Mouse (Mus musculus): Measurements from ENCODE around the gene Nkx2-1. TPM values are rescaled to one million over a fixed set of nuclear protein-coding genes. Genes with fewer than 3 reads are reported as not detected.

Gene Nkx2-1
- 36.6 and 45.7 TPM in 2 replicates for polyA plus RNA-seq (2014; fragmentation: Nextera tagmentation; extraction: Ambion mirVana)

DNA sequence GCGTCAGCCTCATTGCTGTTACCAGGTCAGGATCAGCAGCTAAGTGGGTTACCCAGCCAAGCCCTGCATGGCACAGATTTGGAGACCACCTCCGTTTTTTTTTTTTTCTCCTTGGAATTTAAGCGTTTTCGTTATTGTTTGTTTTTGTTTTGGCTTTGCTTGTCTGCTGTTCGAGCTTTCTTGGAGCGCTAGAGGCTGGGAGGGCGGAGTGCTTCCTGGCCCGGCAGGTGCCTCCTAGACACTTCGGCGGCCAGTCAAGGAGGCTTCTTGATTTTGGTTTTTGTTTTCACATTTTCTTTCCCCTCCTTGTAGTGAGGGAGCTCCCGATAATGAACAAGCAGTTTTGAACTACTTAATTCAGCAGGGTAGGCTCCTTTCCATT, at the start of gene Nkx2-1:
Nkx2-1 (minus strand) TSS at position 25 of the 382 bp plus-strand sequence.
- H3K9me3 ChIP-seq (ENCODE audit: control insufficient read depth, low read length): no peaks in the 10 kb centered on the region
- peak within 1 kb of the TSS; percentile 63 for H3K9ac ChIP-seq (ENCODE audit: low read length)
- ATAC-seq (replicated peaks; ENCODE audit: low FRiP score) (no peak), DNase-seq (ENCODE audit: low spot score) (no peak)
- peaks cover 94% of the 10 kb centered on the region for H3K27me3 ChIP-seq (ENCODE audit: control insufficient read depth, insufficient read depth, low read length)
- H3K4me2 ChIP-seq (ENCODE audit: low read depth, low read length, severe bottlenecking): peak within 1 kb of the TSS; percentile 35; the same call in 1 of the 2 replicates
- under 1% methylated on average over 11 of the region's 11 CpGs for WGBS
- peak within 1 kb of the TSS; percentile 40 for H3K4me3 ChIP-seq (ENCODE audit: low read depth, low read length)
- H3K27ac ChIP-seq (ENCODE audit: low read depth, low read length): peak within 1 kb of the TSS; percentile 73
- H3K4me1 ChIP-seq (replicated peaks; ENCODE audit: control insufficient read depth, insufficient read depth, low read length): 0 out of 2 replicates have a peak, but pooled peaks cover 3% of the 10 kb centered on the region
- H3K36me3 ChIP-seq (ENCODE audit: control insufficient read depth, insufficient read depth, low read length): no peaks in the 10 kb centered on the region; the same call in 1 of the 2 replicates

- Histone ChIP-seq H3K4me3 (ENCODE audit: low read depth, low read length) (no peak overlapping the region), H3K4me2 (ENCODE audit: low read depth, low read length, severe bottlenecking) (no peak overlapping the region)
Measured at GRCm38 (mm10) chr12:56541068-56541467, 4.4 kb upstream of the Nkx2-1 start.

DNA sequence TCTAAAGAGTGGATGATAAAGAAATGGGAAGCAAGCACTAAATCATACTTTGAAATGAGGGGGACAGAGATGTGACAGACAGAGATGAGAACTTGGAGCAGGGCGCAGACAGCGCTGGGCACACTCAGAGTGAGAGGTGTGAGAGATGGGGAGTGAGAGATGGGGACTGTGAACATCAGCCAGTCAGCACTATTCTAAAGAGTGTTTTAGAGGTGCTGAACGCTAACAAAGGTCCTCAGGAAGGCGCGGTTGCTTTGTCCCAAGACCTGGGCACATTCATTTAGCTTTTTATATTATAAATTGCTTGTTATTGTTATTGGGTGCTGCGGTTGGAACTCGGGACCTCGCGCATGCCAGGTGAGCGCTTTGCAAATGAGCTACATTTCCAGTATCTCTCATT, 3.9 kb upstream of the Nkx2-1 start:
- Histone ChIP-seq H3K27ac (ENCODE audit: low read depth, low read length) (no peak overlapping the region), H3K9me3 (ENCODE audit: control insufficient read depth, low read length) (no peaks in the 10 kb centered on the region), H3K27me3 (ENCODE audit: control insufficient read depth, insufficient read depth, low read length) (peaks cover 65% of the 10 kb centered on the region), H3K4me1 (replicated peaks; ENCODE audit: control insufficient read depth, insufficient read depth, low read length) (0 out of 2 replicates have a peak, but pooled peaks cover 3% of the 10 kb centered on the region), H3K4me3 (ENCODE audit: low read depth, low read length) (no peak overlapping the region), H3K9ac (ENCODE audit: low read length) (no peak overlapping the region), H3K4me2 (ENCODE audit: low read depth, low read length, severe bottlenecking) (no peak overlapping the region), H3K36me3 (ENCODE audit: control insufficient read depth, insufficient read depth, low read length) (no peaks in the 10 kb centered on the region)
- no peak for DNase-seq (ENCODE audit: low spot score)
- WGBS: 1% methylated on average over 10 of the region's 10 CpGs
- ATAC-seq (replicated peaks; ENCODE audit: low FRiP score): no peak

More at GRCm38 (mm10) chr12:56541068-56541467, 4.4 kb upstream of the Nkx2-1 start:
- no peaks in the 10 kb centered on the region for H3K36me3 ChIP-seq (ENCODE audit: control insufficient read depth, insufficient read depth, low read length)
- peaks cover 60% of the 10 kb centered on the region for H3K27me3 ChIP-seq (ENCODE audit: control insufficient read depth, insufficient read depth, low read length)
- H3K4me1 ChIP-seq (replicated peaks; ENCODE audit: control insufficient read depth, insufficient read depth, low read length): 0 out of 2 replicates have a peak, but pooled peaks cover 3% of the 10 kb centered on the region
- WGBS: 2% methylated on average over 14 of the region's 14 CpGs
- no peak overlapping the region for H3K9ac ChIP-seq (ENCODE audit: low read length)
- no peaks in the 10 kb centered on the region for H3K9me3 ChIP-seq (ENCODE audit: control insufficient read depth, low read length)
- no peak overlapping the region for H3K27ac ChIP-seq (ENCODE audit: low read depth, low read length)
- DNase-seq (ENCODE audit: low spot score) (peak; percentile 89), ATAC-seq (replicated peaks; ENCODE audit: low FRiP score) (peak; percentile 64; the same call in 1 of the 2 replicates)

GRCm38 (mm10) chr12:56538601-56539000, 1.9 kb upstream of the Nkx2-1 start:
- ATAC-seq (replicated peaks; ENCODE audit: low FRiP score): no peak
- Histone ChIP-seq H3K27ac (ENCODE audit: low read depth, low read length) (no peak overlapping the region), H3K4me1 (replicated peaks; ENCODE audit: control insufficient read depth, insufficient read depth, low read length) (0 out of 2 replicates have a peak, but pooled peaks cover 3% of the 10 kb centered on the region), H3K27me3 (ENCODE audit: control insufficient read depth, insufficient read depth, low read length) (peaks cover 83% of the 10 kb centered on the region), H3K4me2 (ENCODE audit: low read depth, low read length, severe bottlenecking) (no peak overlapping the region), H3K36me3 (ENCODE audit: control insufficient read depth, insufficient read depth, low read length) (no peaks in the 10 kb centered on the region), H3K9ac (ENCODE audit: low read length) (no peak overlapping the region), H3K4me3 (ENCODE audit: low read depth, low read length) (no peak overlapping the region), H3K9me3 (ENCODE audit: control insufficient read depth, low read length) (no peaks in the 10 kb centered on the region)
- WGBS: 6% methylated on average over 3 of the region's 3 CpGs
- no peak for DNase-seq (ENCODE audit: low spot score)

DNA sequence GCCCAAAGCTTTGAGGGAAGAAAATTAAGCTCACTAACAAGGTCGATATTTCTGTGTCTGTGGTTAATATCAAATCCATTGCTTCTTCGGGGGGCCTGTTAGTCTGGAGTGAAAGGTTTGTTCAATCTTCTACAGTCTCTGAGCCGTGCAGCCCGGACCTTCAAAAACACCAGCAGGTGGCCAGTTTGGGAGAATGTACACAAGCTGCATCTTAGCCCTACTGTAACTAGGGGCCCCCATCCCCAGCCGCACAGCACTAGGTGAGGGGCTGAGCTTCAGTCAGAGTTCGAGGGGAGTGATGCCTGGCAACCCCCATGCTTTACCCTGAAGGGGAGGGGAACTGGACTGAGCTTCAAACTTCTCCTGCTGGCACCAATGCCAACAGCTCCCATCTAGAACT, 1.2 kb upstream of the Nkx2-1 start:
- Histone ChIP-seq H3K9ac (ENCODE audit: low read length) (no peak overlapping the region), H3K4me2 (ENCODE audit: low read depth, low read length, severe bottlenecking) (peak overlapping the region; percentile 35; the same call in 1 of the 2 replicates), H3K27me3 (ENCODE audit: control insufficient read depth, insufficient read depth, low read length) (peaks cover 90% of the 10 kb centered on the region), H3K4me1 (replicated peaks; ENCODE audit: control insufficient read depth, insufficient read depth, low read length) (0 out of 2 replicates have a peak, but pooled peaks cover 3% of the 10 kb centered on the region), H3K4me3 (ENCODE audit: low read depth, low read length) (peak overlapping the region; percentile 40; the same call in 1 of the 2 replicates), H3K27ac (ENCODE audit: low read depth, low read length) (no peak overlapping the region), H3K36me3 (ENCODE audit: control insufficient read depth, insufficient read depth, low read length) (no peaks in the 10 kb centered on the region; the same call in 1 of the 2 replicates), H3K9me3 (ENCODE audit: control insufficient read depth, low read length) (no peaks in the 10 kb centered on the region)
- no peak for ATAC-seq (replicated peaks; ENCODE audit: low FRiP score)
- 3% methylated on average over 6 of the region's 6 CpGs for WGBS
- no peak for DNase-seq (ENCODE audit: low spot score)

- Histone ChIP-seq H3K27ac (ENCODE audit: low read depth, low read length) (peak overlapping the region; percentile 73; the same call in 1 of the 2 replicates), H3K9me3 (ENCODE audit: control insufficient read depth, low read length) (no peaks in the 10 kb centered on the region), H3K9ac (ENCODE audit: low read length) (no peak overlapping the region; the same call in 1 of the 2 replicates), H3K4me2 (ENCODE audit: low read depth, low read length, severe bottlenecking) (peak overlapping the region; percentile 35; the same call in 1 of the 2 replicates), H3K4me3 (ENCODE audit: low read depth, low read length) (peak overlapping the region; percentile 40), H3K36me3 (ENCODE audit: control insufficient read depth, insufficient read depth, low read length) (no peaks in the 10 kb centered on the region; the same call in 1 of the 2 replicates), H3K27me3 (ENCODE audit: control insufficient read depth, insufficient read depth, low read length) (peaks cover 92% of the 10 kb centered on the region), H3K4me1 (replicated peaks; ENCODE audit: control insufficient read depth, insufficient read depth, low read length) (0 out of 2 replicates have a peak, but pooled peaks cover 3% of the 10 kb centered on the region)
- DNase-seq (ENCODE audit: low spot score): no peak
- under 1% methylated on average over 19 of the region's 19 CpGs for WGBS
- no peak for ATAC-seq (replicated peaks; ENCODE audit: low FRiP score)
Measured at GRCm38 (mm10) chr12:56537342-56537741, 634 bp upstream of the Nkx2-1 start.

GRCm38 (mm10) chr12:56536174-56536883, 379 bp downstream of the Nkx2-1 start:
- peak overlapping the region; percentile 35; the same call in 1 of the 2 replicates for H3K4me2 ChIP-seq (ENCODE audit: low read depth, low read length, severe bottlenecking)
- under 1% methylated on average over 44 of the region's 44 CpGs for WGBS
- H3K27ac ChIP-seq (ENCODE audit: low read depth, low read length): peak overlapping the region; percentile 73
- peak overlapping the region; percentile 63 for H3K9ac ChIP-seq (ENCODE audit: low read length)
- peak overlapping the region; percentile 40 for H3K4me3 ChIP-seq (ENCODE audit: low read depth, low read length)
- DNase-seq (ENCODE audit: low spot score): no peak
- peaks cover 93% of the 10 kb centered on the region for H3K27me3 ChIP-seq (ENCODE audit: control insufficient read depth, insufficient read depth, low read length)
- H3K36me3 ChIP-seq (ENCODE audit: control insufficient read depth, insufficient read depth, low read length): no peaks in the 10 kb centered on the region; the same call in 1 of the 2 replicates
- 0 out of 2 replicates have a peak, but pooled peaks have one; percentile 17 for ATAC-seq (replicated peaks; ENCODE audit: low FRiP score)
- H3K9me3 ChIP-seq (ENCODE audit: control insufficient read depth, low read length): no peaks in the 10 kb centered on the region
- H3K4me1 ChIP-seq (replicated peaks; ENCODE audit: control insufficient read depth, insufficient read depth, low read length): 0 out of 2 replicates have a peak, but pooled peaks cover 3% of the 10 kb centered on the region

DNA sequence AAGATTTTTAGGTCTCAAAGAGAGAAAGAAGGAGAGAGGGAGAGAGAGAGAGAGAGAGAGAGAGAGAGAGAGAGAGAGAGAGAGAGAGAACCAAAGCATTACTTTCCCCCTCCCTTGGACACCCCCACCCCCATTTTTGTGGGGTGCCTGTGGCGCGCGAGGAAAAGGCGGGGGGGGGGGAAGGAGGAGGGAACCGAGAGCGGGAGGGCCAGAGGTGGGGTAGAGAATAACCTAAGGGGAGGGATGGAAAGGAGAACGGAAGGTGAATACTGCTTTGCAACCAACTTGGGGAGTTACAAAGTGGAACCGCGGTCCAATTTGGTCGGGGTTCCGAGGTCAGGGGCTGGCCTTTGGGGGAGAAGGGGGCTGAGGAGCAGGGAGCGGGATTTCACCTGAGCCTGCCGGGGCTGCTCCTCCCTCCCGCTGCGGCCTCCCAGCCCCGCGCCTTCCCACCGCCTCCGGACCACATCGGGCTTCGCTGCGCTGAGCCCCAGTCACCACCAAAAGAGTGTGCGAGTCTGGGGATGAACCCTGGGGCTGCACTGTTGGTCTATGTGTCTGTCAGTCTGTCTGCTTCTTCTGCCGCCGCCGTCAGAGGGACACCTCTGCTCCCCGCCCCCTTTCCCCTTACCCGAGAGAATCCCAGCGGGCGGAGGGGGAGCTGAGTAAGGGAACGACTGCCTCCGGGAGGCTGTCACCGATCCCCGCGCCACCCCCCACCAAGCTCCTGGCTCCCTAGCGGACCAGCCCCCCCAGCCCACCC, 1.1 kb downstream of the Nkx2-1 start:
- Histone ChIP-seq H3K36me3 (ENCODE audit: control insufficient read depth, insufficient read depth, low read length) (no peaks in the 10 kb centered on the region; the same call in 1 of the 2 replicates), H3K4me2 (ENCODE audit: low read depth, low read length, severe bottlenecking) (0 out of 2 replicates have a peak overlapping the region, but pooled peaks have one; percentile 18), H3K9me3 (ENCODE audit: control insufficient read depth, low read length) (no peaks in the 10 kb centered on the region), H3K4me3 (ENCODE audit: low read depth, low read length) (peak overlapping the region; percentile 40), H3K4me1 (replicated peaks; ENCODE audit: control insufficient read depth, insufficient read depth, low read length) (0 out of 2 replicates have a peak, but pooled peaks cover 3% of the 10 kb centered on the region), H3K27ac (ENCODE audit: low read depth, low read length) (peak overlapping the region; percentile 73), H3K9ac (ENCODE audit: low read length) (peak overlapping the region; percentile 63), H3K27me3 (ENCODE audit: control insufficient read depth, insufficient read depth, low read length) (peaks cover 93% of the 10 kb centered on the region)
- no peak for DNase-seq (ENCODE audit: low spot score)
- 0 out of 2 replicates have a peak, but pooled peaks have one; percentile 13 for ATAC-seq (replicated peaks; ENCODE audit: low FRiP score)
- WGBS: under 1% methylated on average over 30 of the region's 36 CpGs

All from forebrain, embryonic 11.5 days (tissue).